Mouse (Mus musculus): Measurements from ENCODE around the gene Sin3a.

DNA sequence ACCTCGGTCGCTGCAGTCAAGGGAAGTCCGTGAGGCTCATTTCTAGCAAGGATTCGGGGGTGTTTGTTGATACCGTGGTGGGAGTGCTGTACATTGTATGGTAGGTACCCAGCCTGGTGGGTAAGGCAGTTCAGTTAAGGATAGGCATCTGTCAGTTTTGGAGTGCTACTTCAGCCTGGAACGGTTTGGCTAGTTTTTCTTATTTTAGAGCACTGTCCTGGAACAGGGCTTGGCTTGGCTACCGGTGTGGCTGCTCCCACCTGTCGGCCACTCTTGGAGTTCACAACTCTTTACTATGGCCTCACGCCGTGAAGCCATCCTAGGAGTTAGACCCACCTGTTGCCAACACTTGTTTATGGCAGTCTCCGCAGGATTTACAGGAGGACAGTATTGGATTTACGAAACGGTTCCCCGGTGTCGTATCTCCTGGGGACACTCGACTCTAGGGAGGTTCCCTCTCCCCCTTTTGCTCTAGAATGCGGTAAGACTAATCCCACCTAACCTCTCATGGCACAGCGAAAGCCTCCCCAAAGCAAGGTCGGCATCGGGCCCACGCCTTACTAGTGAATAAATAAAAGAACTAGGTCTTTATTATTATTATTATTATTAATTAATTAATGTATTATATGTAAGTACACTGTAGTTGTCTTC, 2.5 kb downstream of the Sin3a start:
- TF ChIP-seq CTCF (IDR thresholded peaks at IDR 0.05; ENCODE audit: low read depth) (peak; percentile 65), EP300 (IDR thresholded peaks at IDR 0.05; ENCODE audit: low read depth) (no peak)

Data from liver, embryonic 14.5 days (tissue).